Mouse (Mus musculus) heart, embryonic 14.5 days (tissue): ENCODE measurements at regions not wholly inside any gene's neighbourhood (a gene's known extent, or its start where the extent isn't known, plus 50 kb on each side); places are given as distances from the start of the nearest gene placed in this dataset.
A peak's percentile ranks its signal among the peaks of the same experiment; 100 is the strongest.
"Not testable (repeated sequence)": the region's sequence is repeated elsewhere in the genome, so short reads cannot be mapped to it uniquely, and the experiment has no call there.

Experiments
- ATAC-seq: fragments of 200-750 bp; cut with Nextera tagmentation; 2 replicates; pipeline ENCODE4 v1.8.0; 2017; ENCODE audit warnings: low read depth, moderate TSS enrichment; ENCODE audit not compliant: insufficient number of reproducible peaks, insufficient read depth, low FRiP score
- H3K27ac ChIP-seq, 2 experiments: fragments of 200-500 bp in 1 of 2; fragments of 300-500 bp in 1 of 2; sonication (generic) in 1 of 2; replicated peaks in 1 of 2; 2 replicates each; pipeline ENCODE4 v1.5.1; 2012 to 2014; ENCODE audit warnings: low read depth in 2 of 2, low read length in 2 of 2, control low read depth in 1 of 2, mild to moderate bottlenecking in 1 of 2, mixed read lengths in 1 of 2; ENCODE audit not compliant: control insufficient read depth in 1 of 2, insufficient read depth in 1 of 2
- H3K27me3 ChIP-seq: fragments of 300-500 bp; sonication (generic); 2 replicates; pipeline ENCODE4 v1.6.1; 2014; ENCODE audit warnings: mild to moderate bottlenecking, low read length, control low read depth; ENCODE audit not compliant: control insufficient read depth, insufficient read depth
- H3K36me3 ChIP-seq: fragments of 300-500 bp; sonication (generic); 2 replicates; pipeline ENCODE4 v1.6.1; 2014; ENCODE audit warnings: mild to moderate bottlenecking, control low read depth, low read length, mixed read lengths; ENCODE audit not compliant: control insufficient read depth, insufficient read depth
- H3K4me1 ChIP-seq, 2 experiments: fragments of 200-500 bp in 1 of 2; fragments of 300-500 bp in 1 of 2; sonication (generic) in 1 of 2; 2 replicates each; pipeline ENCODE4 v1.6.1; 2012 to 2014; ENCODE audit warnings: low read length in 2 of 2, control low read depth in 1 of 2, mixed read lengths in 1 of 2; ENCODE audit not compliant: control insufficient read depth in 2 of 2, insufficient read depth in 2 of 2
- H3K4me2 ChIP-seq: fragments of 300-500 bp; sonication (generic); 2 replicates; pipeline ENCODE4 v1.6.1; 2014; ENCODE audit warnings: mild to moderate bottlenecking, low read length
- H3K4me3 ChIP-seq, 2 experiments: fragments of 200-500 bp in 1 of 2; fragments of 300-500 bp in 1 of 2; sonication (generic) in 1 of 2; 2 replicates each; pipeline ENCODE4 v1.5.1; 2012 to 2014; ENCODE audit warnings: low read length in 2 of 2, mild to moderate bottlenecking in 2 of 2, control low read depth in 1 of 2, low read depth in 1 of 2, moderate library complexity in 1 of 2; ENCODE audit not compliant: control insufficient read depth in 1 of 2, insufficient read depth in 1 of 2
- H3K9ac ChIP-seq: fragments of 300-500 bp; sonication (generic); 2 replicates; pipeline ENCODE4 v1.6.1; 2014; ENCODE audit warnings: mild to moderate bottlenecking, low read length
- H3K9me3 ChIP-seq: fragments of 300-500 bp; sonication (generic); 2 replicates; pipeline ENCODE4 v1.6.1; 2016; ENCODE audit warnings: low read length, control low read depth; ENCODE audit not compliant: control insufficient read depth
- WGBS: fragments of 180-500 bp; shearing (Covaris S2); extraction: QIAGEN DNeasy Blood & Tissue Kit; methylation state at CpG from one replicate; pipeline ENCODE4 v1.1.7; 2014; 5-methylcytosine and 5-hydroxymethylcytosine counted together

GRCm38 (mm10) chr12:29014601-29015000, 263.0 kb downstream of the Eipr1 start:
- no peak overlapping the region for H3K27ac ChIP-seq
- no peaks in the 10 kb centered on the region for H3K27me3 ChIP-seq
- no peak overlapping the region for H3K9ac ChIP-seq
- peaks cover 4 to 5% of the 10 kb centered on the region in 2 experiments; a peak in 2 of 4 replicates for H3K4me1 ChIP-seq
- H3K36me3 ChIP-seq, result no peaks in the 10 kb centered on the region
- 81% methylated on average over 9 of the region's 9 CpGs for WGBS
- no peak for ATAC-seq
- H3K9me3 ChIP-seq, result no peaks in the 10 kb centered on the region
- no peak overlapping the region for H3K4me2 ChIP-seq
- H3K4me3 ChIP-seq, result no peak overlapping the region

DNA sequence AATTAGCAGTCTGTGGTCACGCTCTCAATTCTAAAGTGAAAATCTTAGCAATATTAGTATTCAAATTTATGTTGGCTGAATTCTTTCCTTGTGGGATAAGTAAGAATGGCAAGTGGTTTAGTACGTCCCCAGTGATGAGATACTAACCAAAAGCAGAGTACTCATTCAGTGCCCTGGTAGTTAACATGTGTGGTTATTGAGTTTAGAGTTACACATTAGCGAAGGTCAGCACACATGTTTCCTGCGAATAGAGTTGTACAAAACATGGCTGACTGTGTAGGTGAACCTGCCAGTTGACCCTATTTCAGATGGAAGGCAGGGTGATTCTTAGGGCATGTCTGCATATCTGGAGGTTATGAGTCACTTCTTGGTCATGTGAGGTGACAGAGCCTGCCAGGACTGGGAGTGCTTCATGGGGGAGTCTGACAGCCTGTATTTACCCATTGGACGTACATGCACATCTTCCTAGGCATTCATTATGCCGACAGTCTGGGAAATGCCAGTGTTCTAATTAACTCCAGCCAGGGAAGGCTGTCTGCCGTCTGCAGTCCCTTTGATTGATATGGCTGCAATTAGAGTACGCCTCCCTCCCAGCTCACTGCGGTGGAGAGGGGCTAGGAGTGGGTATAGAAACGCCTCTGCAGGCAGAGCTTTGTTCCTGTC, 263.7 kb downstream of the Eipr1 start:
- Histone ChIP-seq H3K36me3 (no peaks in the 10 kb centered on the region), H3K4me1 (peaks cover 4 to 5% of the 10 kb centered on the region in 2 experiments; a peak in 2 of 4 replicates), H3K4me3 (no peak overlapping the region), H3K27ac (no peak overlapping the region), H3K9ac (no peak overlapping the region), H3K27me3 (no peaks in the 10 kb centered on the region), H3K9me3 (no peaks in the 10 kb centered on the region), H3K4me2 (no peak overlapping the region)
- no peak for ATAC-seq
- WGBS, result 48% methylated on average over 10 of the region's 10 CpGs

DNA sequence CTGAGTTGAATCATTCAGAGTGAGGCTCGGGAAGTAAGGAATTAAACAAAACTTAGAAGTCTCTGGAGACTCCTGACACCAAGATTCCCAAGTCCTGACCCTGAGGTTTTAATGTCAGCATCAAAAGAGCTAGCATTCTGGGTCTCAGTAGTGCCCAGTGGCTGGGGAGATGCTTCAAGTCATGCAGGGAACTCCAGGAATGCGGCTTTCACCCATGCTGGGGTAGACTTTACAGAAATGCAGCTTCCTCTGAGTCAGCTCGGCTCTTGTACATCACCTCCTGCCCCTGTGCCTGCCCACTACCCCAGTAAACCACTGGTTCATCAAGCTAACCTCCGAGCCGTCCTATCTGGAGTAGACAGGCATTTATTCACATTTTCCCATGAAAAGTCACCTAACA, 269.5 kb downstream of the Eipr1 start:
- Histone ChIP-seq H3K27ac (no peak overlapping the region), H3K36me3 (no peaks in the 10 kb centered on the region), H3K4me1 (no peaks in the 10 kb centered on the region), H3K9me3 (no peaks in the 10 kb centered on the region), H3K4me3 (no peak overlapping the region), H3K9ac (no peak overlapping the region), H3K27me3 (no peaks in the 10 kb centered on the region), H3K4me2 (no peak overlapping the region)
- WGBS, result 48% methylated on average over 5 of the region's 5 CpGs
- no peak for ATAC-seq

GRCm38 (mm10) chr12:29028171-29028570, 276.6 kb downstream of the Eipr1 start:
- Histone ChIP-seq H3K4me3 (no peak overlapping the region), H3K9ac (no peak overlapping the region), H3K9me3 (no peaks in the 10 kb centered on the region), H3K27me3 (no peaks in the 10 kb centered on the region), H3K27ac (no peak overlapping the region), H3K36me3 (no peaks in the 10 kb centered on the region), H3K4me1 (no peaks in the 10 kb centered on the region), H3K4me2 (no peak overlapping the region)
- no peak for ATAC-seq
- 83% methylated on average over 3 of the region's 3 CpGs for WGBS

DNA sequence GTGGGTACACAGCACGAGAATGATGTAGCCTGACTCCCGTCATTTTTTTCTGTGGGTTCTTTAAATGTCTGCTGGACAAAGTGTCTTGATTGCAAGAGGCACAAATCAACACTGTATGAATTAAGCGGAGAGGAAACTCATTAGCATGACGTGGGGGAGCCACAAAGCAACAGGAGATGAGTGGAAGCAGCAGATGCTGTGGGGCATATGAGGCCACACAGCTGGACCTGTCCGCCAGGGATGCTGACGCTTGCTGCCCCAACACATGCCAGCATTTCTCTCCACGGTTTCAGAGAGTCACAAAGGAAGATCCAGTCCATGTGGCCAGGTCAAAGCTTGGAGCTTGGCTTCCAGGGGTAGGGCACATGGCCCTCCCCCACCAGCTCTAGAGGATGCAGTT, 277.9 kb downstream of the Eipr1 start:
- Histone ChIP-seq H3K9me3 (no peaks in the 10 kb centered on the region), H3K36me3 (no peaks in the 10 kb centered on the region), H3K4me2 (no peak overlapping the region), H3K9ac (no peak overlapping the region), H3K27ac (no peak overlapping the region), H3K4me3 (no peak overlapping the region), H3K4me1 (no peaks in the 10 kb centered on the region), H3K27me3 (no peaks in the 10 kb centered on the region)
- 67% methylated on average over 7 of the region's 7 CpGs for WGBS
- no peak for ATAC-seq

DNA sequence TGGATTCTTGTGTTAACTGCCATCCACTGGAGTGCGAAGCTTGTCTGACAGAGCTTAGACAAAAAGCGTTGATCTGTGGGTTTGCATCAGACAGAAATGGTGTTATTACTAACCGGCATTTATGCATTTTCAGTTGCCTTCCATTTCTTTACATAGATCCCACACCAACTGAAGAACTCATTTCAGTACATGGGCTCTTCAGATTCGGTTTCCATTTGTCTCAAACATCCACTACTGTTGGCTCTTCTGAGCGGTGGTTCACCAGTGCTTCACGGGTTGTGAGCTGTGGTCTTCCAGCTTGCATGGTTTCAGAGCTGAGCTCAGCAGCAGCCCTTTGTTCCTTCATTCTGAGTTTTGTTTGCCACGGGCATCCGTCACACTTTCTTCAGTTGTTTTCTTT, 294.4 kb downstream of the Eipr1 start:
- no peaks in the 10 kb centered on the region for H3K9me3 ChIP-seq
- no peaks in the 10 kb centered on the region for H3K36me3 ChIP-seq
- no peaks in the 10 kb centered on the region for H3K27me3 ChIP-seq
- WGBS, result 81% methylated on average over 8 of the region's 8 CpGs
- H3K27ac ChIP-seq, result no peak overlapping the region
- H3K4me3 ChIP-seq, result no peak overlapping the region
- H3K4me2 ChIP-seq, result no peak overlapping the region
- peaks cover 16 to 21% of the 10 kb centered on the region in 2 experiments for H3K4me1 ChIP-seq
- no peak overlapping the region for H3K9ac ChIP-seq
- no peak for ATAC-seq

- H3K27ac ChIP-seq, H3K4me3 ChIP-seq: not testable (repeated sequence)
Measured at GRCm38 (mm10) chr12:29048596-29048995, 297.0 kb downstream of the Eipr1 start.

DNA sequence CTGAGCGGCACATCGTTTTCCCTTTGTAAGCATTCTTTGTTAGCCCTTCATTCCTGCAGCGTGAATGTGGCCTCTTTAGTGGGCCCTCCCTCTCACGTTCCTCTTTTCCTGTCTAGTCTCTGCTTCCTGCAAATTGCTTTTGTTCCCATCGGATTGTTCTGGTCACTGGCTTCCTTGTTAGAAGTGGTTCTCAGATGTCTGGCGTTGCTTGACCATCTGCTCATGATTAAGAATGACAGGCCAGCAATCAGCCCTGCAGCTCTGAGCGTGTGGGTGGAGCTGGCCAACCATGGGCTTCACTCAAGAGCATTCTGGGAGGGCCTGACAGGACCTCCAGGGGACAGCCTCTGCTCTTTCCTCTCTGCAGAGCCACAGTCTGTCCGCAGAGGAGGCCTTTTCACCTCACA, 297.5 kb downstream of the Eipr1 start:
- Histone ChIP-seq H3K27ac (peak overlapping the region in 1 of 2 experiments; percentile 20; a peak in 1 of 4 replicates), H3K4me3 (no peak overlapping the region), H3K4me1 (peaks cover 17 to 21% of the 10 kb centered on the region in 2 experiments), H3K36me3 (no peaks in the 10 kb centered on the region), H3K9me3 (no peaks in the 10 kb centered on the region), H3K4me2 (peak overlapping the region; percentile 18; the same call in 1 of the 2 replicates), H3K9ac (no peak overlapping the region), H3K27me3 (no peaks in the 10 kb centered on the region)
- WGBS, result 4% methylated on average over 8 of the region's 8 CpGs
- no peak; the same call in 1 of the 2 replicates for ATAC-seq

More at GRCm38 (mm10) chr12:29048596-29048995, 297.0 kb downstream of the Eipr1 start:
- not testable (repeated sequence) for H3K9me3 ChIP-seq, H3K36me3 ChIP-seq, H3K27me3 ChIP-seq, H3K9ac ChIP-seq, ATAC-seq
- Histone ChIP-seq H3K4me2 (peak overlapping the region; percentile 18; the same call in 1 of the 2 replicates), H3K4me1 (peaks cover 17 to 21% of the 10 kb centered on the region in 2 experiments)
- 64% methylated on average over 2 of the region's 4 CpGs for WGBS
